Mouse (Mus musculus) spleen, postnatal 14 days (tissue): ENCODE data around the gene Ptcd2.

Experiments used
- DNase-seq, 2 experiments: peaks; one replicate each; pipeline ENCODE4 v3.0.0; 2021 to 2022; ENCODE audit warnings: low spot score in 2 of 2

The Ptcd2 gene

DNA sequence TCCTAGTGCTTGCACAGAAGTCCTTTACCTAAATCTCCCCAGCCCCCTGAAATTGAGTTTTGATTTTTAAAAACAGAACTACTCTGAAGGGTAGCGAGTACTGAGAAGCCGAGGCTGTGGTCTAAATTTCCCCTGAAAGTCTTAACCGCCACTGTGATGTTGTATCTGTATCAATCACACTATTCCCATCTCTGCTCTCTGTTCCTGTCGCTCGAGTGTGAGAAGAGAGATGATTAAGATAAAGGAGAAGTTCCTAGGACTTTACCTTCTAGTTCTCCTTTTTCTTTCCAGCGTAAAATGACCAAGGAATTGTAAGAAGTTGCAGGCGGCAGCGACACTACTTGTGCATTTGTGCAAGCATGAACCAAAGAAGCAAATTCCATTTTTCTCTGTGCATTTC lies 38.3 kb downstream of the Ptcd2 start:
- no peak for DNase-seq

GRCm38 (mm10) chr13:99305186-99305585 lies 39.3 kb downstream of the Ptcd2 start:
- no peak for DNase-seq

GRCm38 (mm10) chr13:99304365-99304764 lies 40.1 kb downstream of the Ptcd2 start:
- no peak for DNase-seq

DNA sequence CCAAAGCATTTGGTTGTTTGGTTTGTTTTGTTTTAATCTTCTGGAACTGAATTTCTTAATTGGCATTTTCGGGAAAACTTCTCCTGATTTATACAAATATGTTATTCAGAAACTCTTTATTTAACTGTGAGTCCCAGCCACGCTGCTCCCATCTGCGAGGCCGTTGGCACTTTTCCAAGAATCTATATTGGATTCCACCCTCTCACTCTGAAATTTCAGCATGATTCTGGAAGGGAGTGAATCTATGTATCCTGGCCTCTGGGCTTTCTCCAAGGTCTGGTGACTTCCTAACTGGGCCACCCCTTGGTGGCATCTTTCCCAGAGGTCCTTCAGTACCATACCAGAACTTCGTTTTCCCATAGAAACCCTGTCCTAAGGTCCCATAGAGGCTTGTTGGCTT lies 40.7 kb downstream of the Ptcd2 start:
- DNase-seq: no peak

DNA sequence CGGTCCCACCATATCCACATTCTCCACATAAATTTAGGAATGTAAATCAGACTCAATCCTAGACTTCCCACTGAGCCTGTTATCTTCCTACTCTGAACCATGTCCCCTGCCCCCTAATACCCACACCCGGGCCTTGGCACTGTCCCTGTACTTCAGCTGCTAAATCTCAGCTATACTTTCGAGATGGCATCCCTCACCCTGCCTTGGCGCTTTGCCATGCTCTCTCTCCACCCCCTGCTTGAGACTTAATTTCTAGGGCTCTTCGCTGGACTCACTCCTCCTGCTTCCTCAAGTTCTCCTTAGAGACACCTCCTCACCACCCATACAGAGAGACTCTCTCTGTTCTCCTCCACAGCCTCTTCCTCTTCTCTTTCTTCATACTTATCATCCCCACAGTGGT lies 44.6 kb downstream of the Ptcd2 start:
- no peak for DNase-seq

DNA sequence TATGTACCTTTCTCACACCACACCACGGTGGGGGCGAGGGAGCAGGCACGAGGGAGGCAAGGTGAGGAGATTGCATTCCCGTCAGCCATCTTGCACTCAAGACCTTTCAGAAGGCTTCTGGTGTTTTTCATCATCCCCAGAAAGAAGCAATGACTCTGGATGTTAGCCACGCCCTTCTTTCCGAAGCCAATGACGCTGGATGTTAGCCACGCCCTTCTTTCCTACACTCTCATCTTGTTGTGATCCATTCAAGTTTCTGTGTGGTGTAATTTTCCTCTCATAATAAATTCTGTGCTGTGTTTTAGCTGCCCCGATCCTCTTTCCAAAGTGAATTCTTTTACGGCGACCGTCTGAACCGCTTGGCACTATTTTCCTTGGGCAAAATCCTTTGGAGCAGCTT lies 50.3 kb downstream of the Ptcd2 start:
- no peak for DNase-seq

GRCm38 (mm10) chr13:99290766-99291165 lies 53.7 kb downstream of the Ptcd2 start:
- DNase-seq: no peak

DNA sequence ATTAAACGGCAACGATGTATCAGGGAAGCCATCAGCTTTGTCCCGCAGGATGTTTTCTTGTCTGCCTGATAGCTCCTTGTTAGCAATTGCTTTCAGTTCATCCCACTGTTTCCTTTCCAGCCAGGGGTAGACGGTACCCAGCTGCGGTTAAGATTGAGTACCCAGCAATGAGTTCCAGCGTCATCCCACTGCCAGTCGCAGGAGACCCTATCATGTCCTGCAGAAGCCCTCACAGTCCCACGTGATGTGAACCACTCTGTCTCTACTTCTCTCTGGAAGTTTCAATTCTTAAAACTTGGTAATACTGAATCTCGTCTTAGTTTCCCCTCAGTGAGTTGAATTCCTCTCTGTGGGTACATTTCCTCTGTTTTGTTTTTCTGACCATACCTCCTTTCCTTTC lies 56.7 kb downstream of the Ptcd2 start:
- DNase-seq: no peak

DNA sequence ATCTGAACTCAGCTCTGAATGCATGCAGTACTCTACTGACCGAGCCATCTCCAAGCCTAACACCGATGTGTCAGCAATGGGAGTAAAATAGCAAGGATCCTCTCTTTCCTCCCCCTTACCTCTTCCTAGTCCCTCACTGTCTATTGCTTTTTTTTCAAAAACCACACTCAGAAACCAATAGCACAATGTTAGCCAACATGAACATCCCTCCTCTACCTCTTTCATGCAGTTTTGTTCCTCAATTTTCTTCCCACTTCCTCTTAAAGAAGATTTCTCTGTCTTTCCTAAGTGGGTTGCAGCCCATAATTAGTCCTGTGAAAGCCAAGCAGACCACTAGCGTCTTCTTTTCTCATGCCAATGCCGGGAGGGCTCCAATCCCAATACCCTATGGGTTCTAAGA lies 57.3 kb downstream of the Ptcd2 start:
- DNase-seq: no peak

- no peak for DNase-seq
These were observed 59.3 kb downstream of the Ptcd2 start for GRCm38 (mm10) chr13:99285241-99285640.

DNA sequence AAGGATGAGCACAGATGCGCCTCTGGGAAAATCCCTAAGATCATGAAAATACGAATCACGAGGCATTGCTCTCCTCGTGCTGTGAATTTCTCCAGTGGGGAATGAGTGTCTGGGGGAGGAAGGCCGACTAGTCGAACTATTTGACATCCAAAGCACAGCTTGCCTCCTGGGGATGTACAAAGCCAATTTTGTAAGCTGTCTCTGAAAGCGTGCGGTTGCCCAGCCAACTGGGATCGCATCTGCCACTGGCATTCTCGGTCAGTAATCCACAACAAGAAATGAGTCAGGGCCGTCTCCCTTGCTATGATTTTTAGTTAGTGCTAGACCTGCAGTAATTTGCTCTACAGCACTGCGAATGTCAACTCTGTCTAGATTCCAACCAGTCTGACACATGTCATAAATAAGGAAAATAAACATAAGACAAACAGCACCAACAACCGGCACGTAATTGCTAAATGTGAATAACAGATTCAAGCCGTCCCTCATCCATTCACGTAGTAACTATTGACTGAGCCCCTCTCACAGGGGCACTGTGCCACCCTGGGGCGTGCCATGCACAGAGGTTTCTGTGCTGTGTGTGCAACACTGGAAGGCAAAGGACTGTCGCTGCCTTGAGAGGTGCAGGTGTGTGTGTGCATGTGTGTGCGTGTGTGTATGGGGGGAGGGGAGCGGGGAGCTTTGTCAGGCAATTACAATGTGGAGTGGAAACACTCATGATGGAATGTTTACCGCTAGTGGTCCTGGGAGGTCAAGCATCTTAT lies 59.9 kb downstream of the Ptcd2 start:
- no peak for DNase-seq

DNA sequence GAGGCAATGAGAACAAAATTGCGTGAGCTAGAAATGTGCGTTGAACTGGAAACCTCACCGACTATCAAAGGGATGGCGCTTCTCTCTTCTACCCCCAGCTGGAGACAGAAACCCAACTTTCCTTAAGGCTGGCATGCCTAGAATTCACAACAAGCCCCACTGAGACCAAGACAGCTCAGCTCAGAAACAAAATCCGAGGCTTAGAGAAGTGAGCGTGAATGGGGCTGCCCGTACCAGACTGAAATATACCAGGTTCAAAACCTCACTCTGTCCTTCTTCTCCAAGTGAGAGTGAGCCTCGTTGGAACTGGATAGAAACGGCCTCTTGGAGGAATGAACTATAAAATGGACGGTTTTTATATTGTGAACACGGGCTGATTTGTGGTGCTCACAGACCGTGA lies 60.6 kb downstream of the Ptcd2 start:
- no peak for DNase-seq

DNA sequence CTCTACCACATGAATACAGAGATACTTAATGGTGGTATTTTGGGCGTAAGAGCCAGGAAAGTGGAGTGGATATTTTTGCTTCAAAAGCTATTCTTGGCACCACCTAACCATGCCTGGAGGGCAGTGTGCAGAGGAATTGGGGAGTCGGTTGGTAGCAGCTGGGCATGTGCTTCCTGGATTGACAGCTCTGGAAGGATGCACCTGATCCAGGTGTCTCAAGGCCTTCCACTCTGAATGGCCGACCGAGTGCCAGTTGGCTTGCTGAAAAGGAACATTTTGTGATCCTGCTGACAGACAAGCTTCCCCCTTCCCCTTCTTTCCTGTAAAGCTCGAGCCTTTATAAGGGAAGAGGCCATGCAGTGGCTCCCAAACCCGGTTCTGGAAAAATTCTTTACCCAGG lies 61.5 kb downstream of the Ptcd2 start:
- DNase-seq: no peak

DNA sequence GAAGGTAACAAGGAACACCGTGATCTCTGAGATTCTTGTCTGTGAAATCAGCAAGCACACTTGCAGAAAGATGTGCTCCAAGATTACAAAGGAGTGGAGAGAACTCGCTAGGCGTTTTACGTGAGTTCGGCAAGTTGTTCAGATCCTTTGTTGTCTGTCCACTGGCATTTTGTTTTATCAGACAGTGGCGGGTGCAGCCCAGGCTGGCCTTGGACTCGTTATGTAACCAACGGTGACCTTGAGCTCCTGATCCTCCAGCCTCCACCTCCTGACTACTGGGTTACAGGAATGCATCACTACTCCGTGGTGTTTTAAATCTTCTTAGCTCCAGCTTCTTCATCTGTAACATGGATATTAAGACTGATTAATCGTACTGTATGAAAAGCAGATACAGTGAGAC lies 65.2 kb downstream of the Ptcd2 start:
- DNase-seq: no peak

DNA sequence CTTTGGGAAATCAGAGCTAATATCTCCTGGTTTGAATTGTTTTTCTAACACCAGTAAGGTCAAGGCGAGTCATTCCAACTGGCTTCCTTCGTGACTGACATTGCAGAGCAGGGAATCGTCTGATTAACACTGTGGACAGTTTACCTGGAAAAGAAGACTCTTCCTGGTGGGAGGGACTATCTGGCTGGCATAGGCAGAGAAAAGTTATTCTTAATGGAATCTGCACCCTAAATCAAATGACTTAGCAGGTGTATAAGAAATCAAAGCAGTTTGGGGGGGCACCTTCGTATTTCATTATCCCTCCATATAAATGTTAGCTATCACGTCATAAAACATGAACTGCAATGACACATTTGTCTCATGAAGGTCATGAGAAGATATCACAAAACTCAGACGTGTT lies 66.0 kb downstream of the Ptcd2 start:
- DNase-seq: no peak

DNA sequence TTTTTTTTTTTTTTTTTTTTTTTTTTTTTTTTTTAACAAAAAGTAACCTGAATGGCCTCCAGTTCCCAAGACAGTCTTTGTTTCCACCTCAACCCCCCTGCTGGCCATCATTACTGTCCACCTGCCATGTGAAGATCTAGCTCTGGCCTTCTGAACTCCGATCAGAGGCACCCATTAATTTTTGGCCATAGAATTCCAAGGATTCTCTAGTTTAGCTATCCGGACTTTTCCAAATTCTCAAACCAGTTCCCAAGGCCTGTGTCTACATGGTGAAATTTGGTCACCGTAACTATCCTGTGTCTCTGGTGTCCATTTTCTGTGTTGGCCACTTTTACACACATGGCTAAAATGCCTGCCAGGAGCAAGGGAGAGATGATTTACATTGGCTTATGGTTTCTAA lies 67.0 kb downstream of the Ptcd2 start:
- no peak for DNase-seq

GRCm38 (mm10) chr13:99272046-99272445 lies 72.5 kb downstream of the Ptcd2 start:
- no peak for DNase-seq
